Mouse (Mus musculus) kidney, embryonic 16.5 days (tissue): Measurements from ENCODE around the gene Sgms1. TPM values are rescaled to one million over a fixed set of nuclear protein-coding genes. Genes with fewer than 3 reads are reported as not detected.

ENCODE experiments used
- ATAC-seq: fragments of 200-750 bp; cut with Nextera tagmentation; 2 replicates; pipeline ENCODE4 v1.8.0; 2017; ENCODE audit warnings: moderate TSS enrichment; ENCODE audit not compliant: low FRiP score, low TSS enrichment
- H3K27ac ChIP-seq: fragments of 300-500 bp; sonication (generic); 2 replicates; pipeline ENCODE4 v1.5.1; 2014; ENCODE audit warnings: low read length
- H3K27me3 ChIP-seq: fragments of 300-500 bp; sonication (generic); 2 replicates; pipeline ENCODE4 v1.6.1; 2014; ENCODE audit warnings: low read length, control low read depth, mixed read lengths; ENCODE audit not compliant: insufficient read depth
- H3K36me3 ChIP-seq: fragments of 300-500 bp; sonication (generic); 2 replicates; pipeline ENCODE4 v1.6.1; 2014; ENCODE audit warnings: low read length, control low read depth, mixed read lengths; ENCODE audit not compliant: insufficient read depth
- H3K4me1 ChIP-seq: fragments of 300-500 bp; sonication (generic); 2 replicates; pipeline ENCODE4 v1.6.1; 2014; ENCODE audit warnings: low read length, control low read depth, mixed read lengths; ENCODE audit not compliant: insufficient read depth
- H3K4me2 ChIP-seq: fragments of 300-500 bp; sonication (generic); replicated peaks from 2 replicates; pipeline ENCODE4 v1.6.1; 2014; ENCODE audit warnings: low read depth, low read length
- H3K4me3 ChIP-seq: fragments of 300-500 bp; sonication (generic); 2 replicates; pipeline ENCODE4 v1.5.1; 2014; ENCODE audit warnings: mild to moderate bottlenecking, low read length
- H3K9ac ChIP-seq: fragments of 300-500 bp; sonication (generic); replicated peaks from 2 replicates; pipeline ENCODE4 v1.6.1; 2014; ENCODE audit warnings: low read length
- H3K9me3 ChIP-seq: fragments of 300-500 bp; sonication (generic); 2 replicates; pipeline ENCODE4 v1.6.1; 2016; ENCODE audit warnings: low read length, control low read depth
- WGBS: fragments of 180-500 bp; shearing (Covaris S2); extraction: QIAGEN DNeasy Blood & Tissue Kit; methylation state at CpG from one replicate; pipeline ENCODE4 v1.1.7; 2014; 5-methylcytosine and 5-hydroxymethylcytosine counted together
- polyA plus RNA-seq: library from polyadenylated mRNA; unstranded; fragments of >200 nt; fragmentation: Nextera tagmentation; extraction: Ambion mirVana; gene quantifications from 2 replicates; pipeline ENCODE4 v1.2.1, GENCODE M21; 2015

The Sgms1 gene
- polyA plus RNA-seq, 1 experiment from 2014 or later, result 65.5 TPM

DNA sequence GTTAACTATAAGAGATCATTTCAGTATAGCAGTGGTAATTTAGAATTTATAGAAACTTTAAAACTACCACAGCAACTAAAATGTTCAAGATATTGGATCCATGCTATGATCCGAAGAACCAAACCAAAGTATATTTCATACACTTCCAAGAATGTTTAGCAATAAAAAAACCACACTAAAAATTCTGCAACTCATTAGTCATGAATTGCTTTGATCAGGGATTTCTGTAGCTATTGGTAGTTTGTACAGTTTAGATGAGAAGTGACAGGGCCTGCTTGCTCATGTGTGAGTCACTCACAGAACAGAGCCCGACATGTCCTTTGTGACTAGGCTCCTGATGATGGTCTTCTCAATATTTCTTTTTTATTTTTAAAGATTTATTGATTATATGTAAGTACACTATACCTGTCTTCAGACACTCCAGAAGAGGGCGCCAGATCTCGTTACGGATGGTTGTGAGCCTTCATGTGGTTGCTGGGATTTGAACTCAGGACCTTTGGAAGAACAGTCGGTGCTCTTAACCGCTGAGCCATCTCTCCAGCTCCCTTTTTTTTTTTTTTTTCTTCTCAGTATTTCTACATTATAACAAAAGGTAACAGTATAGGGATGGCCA is 190.9 kb downstream of the Sgms1 start:
- H3K4me1 ChIP-seq, result peaks cover 13% of the 10 kb centered on the region
- ATAC-seq, result no peak
- WGBS, result 95% methylated on average over 7 of the region's 7 CpGs

GRCm38 (mm10) chr19:32196976-32197819 is 192.3 kb downstream of the Sgms1 start:
- WGBS, result 70% methylated on average over 15 of the region's 15 CpGs

More for the DNA sequence above, 190.9 kb downstream of the Sgms1 start:
- Histone ChIP-seq H3K9me3 (no peaks in the 10 kb centered on the region), H3K4me3 (no peak overlapping the region), H3K27ac (no peak overlapping the region), H3K27me3 (no peaks in the 10 kb centered on the region), H3K36me3 (no peaks in the 10 kb centered on the region), H3K4me2 (no peak overlapping the region), H3K9ac (no peak overlapping the region)

GRCm38 (mm10) chr19:32196222-32196621 is 193.3 kb downstream of the Sgms1 start:
- H3K27me3 ChIP-seq, result no peaks in the 10 kb centered on the region
- H3K36me3 ChIP-seq, result 0 out of 2 replicates have a peak, but pooled peaks cover 5% of the 10 kb centered on the region
- H3K4me2 ChIP-seq, result no peak overlapping the region
- WGBS, result 60% methylated on average over 5 of the region's 5 CpGs
- H3K4me1 ChIP-seq, result peaks cover 4% of the 10 kb centered on the region; the same call in 1 of the 2 replicates
- no peak overlapping the region for H3K27ac ChIP-seq
- no peaks in the 10 kb centered on the region for H3K9me3 ChIP-seq
- no peak overlapping the region for H3K9ac ChIP-seq
- no peak for ATAC-seq
- no peak overlapping the region for H3K4me3 ChIP-seq

More at GRCm38 (mm10) chr19:32196976-32197819, 192.3 kb downstream of the Sgms1 start:
- Histone ChIP-seq H3K4me2 (no peak overlapping the region), H3K27me3 (no peaks in the 10 kb centered on the region), H3K9me3 (no peaks in the 10 kb centered on the region), H3K4me3 (no peak overlapping the region), H3K9ac (no peak overlapping the region), H3K36me3 (0 out of 2 replicates have a peak, but pooled peaks cover 5% of the 10 kb centered on the region), H3K27ac (no peak overlapping the region), H3K4me1 (peaks cover 7% of the 10 kb centered on the region)
- no peak for ATAC-seq

- Histone ChIP-seq H3K9ac (no peak overlapping the region), H3K4me1 (peaks cover 10% of the 10 kb centered on the region; the same call in 1 of the 2 replicates), H3K27me3 (no peaks in the 10 kb centered on the region), H3K4me2 (no peak overlapping the region), H3K27ac (no peak overlapping the region), H3K4me3 (no peak overlapping the region), H3K36me3 (0 out of 2 replicates have a peak, but pooled peaks cover 5% of the 10 kb centered on the region), H3K9me3 (no peaks in the 10 kb centered on the region)
- 22% methylated on average over 1 of the region's 1 CpGs for WGBS
- no peak for ATAC-seq
Observed at GRCm38 (mm10) chr19:32194863-32195262, 194.7 kb downstream of the Sgms1 start.

- peaks cover 17% of the 10 kb centered on the region for H3K4me1 ChIP-seq
- no peaks in the 10 kb centered on the region for H3K9me3 ChIP-seq
- no peak overlapping the region for H3K9ac ChIP-seq
- ATAC-seq, result no peak
- WGBS, result 91% methylated on average over 3 of the region's 3 CpGs
- no peak overlapping the region for H3K4me2 ChIP-seq
- H3K4me3 ChIP-seq, result no peak overlapping the region
- no peaks in the 10 kb centered on the region for H3K27me3 ChIP-seq
- no peak overlapping the region for H3K27ac ChIP-seq
- 0 out of 2 replicates have a peak, but pooled peaks cover 5% of the 10 kb centered on the region for H3K36me3 ChIP-seq
Observed at GRCm38 (mm10) chr19:32194074-32194473, 195.4 kb downstream of the Sgms1 start.

- H3K4me3 ChIP-seq, result no peak overlapping the region
- H3K27ac ChIP-seq, result no peak overlapping the region
- no peaks in the 10 kb centered on the region for H3K27me3 ChIP-seq
- H3K4me2 ChIP-seq, result no peak overlapping the region
- 86% methylated on average over 3 of the region's 3 CpGs for WGBS
- no peak overlapping the region for H3K9ac ChIP-seq
- H3K36me3 ChIP-seq, result 0 out of 2 replicates have a peak, but pooled peaks cover 5% of the 10 kb centered on the region
- no peak for ATAC-seq
- peaks cover 37% of the 10 kb centered on the region for H3K4me1 ChIP-seq
- no peaks in the 10 kb centered on the region for H3K9me3 ChIP-seq
Observed at GRCm38 (mm10) chr19:32191596-32191995, 197.9 kb downstream of the Sgms1 start.

DNA sequence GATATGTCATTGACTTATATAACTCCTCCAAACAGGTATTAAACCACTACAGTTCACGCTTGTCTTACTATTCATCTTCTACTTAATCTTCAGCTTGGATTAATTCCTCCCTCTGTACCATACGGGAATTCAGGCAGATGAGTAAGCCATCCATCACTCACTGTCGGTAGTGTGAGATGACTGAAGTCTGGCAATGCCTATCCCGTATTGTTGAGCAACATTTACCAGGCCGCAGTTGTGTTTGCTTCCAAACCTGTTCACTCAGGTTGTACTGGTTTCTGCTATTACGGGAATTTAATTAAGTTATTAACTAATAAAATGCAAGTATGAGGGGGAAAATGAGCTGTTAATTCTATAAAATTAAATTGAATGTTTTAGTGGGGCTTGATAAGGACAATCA is 199.6 kb downstream of the Sgms1 start:
- Histone ChIP-seq H3K27ac (no peak overlapping the region), H3K9ac (no peak overlapping the region), H3K36me3 (0 out of 2 replicates have a peak, but pooled peaks cover 5% of the 10 kb centered on the region), H3K4me3 (no peak overlapping the region), H3K4me1 (peaks cover 41% of the 10 kb centered on the region), H3K27me3 (no peaks in the 10 kb centered on the region), H3K4me2 (no peak overlapping the region), H3K9me3 (no peaks in the 10 kb centered on the region)
- 85% methylated on average over 6 of the region's 6 CpGs for WGBS
- ATAC-seq, result no peak

DNA sequence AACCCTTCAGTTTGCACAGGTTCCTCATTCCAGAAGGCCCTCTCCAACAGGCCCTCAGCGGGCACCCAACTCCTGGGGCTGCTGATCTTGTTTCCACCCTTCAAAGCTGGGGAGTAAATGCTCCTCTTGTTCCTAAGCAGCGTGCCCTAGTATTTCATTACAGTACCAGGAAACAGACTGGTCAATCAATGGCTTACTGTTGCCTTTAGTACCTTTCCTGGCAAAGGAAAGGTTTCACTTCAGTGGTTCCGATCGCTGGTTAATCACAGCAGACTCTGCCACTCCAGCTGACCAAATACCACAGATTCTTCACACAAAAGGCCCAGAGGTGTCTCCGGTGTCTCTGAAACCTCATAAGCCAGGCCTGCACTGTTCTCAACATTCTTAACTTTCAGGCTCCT is 200.5 kb downstream of the Sgms1 start:
- Histone ChIP-seq H3K4me2 (no peak overlapping the region), H3K27ac (peak overlapping the region; percentile 84), H3K27me3 (no peaks in the 10 kb centered on the region), H3K4me1 (peaks cover 41% of the 10 kb centered on the region), H3K36me3 (0 out of 2 replicates have a peak, but pooled peaks cover 5% of the 10 kb centered on the region), H3K4me3 (no peak overlapping the region), H3K9ac (0 out of 2 replicates have a peak overlapping the region, but pooled peaks have one; percentile 19), H3K9me3 (no peaks in the 10 kb centered on the region)
- peak; percentile 72 for ATAC-seq
- 37% methylated on average over 5 of the region's 5 CpGs for WGBS

- H3K4me3 ChIP-seq, result no peak overlapping the region
Observed at GRCm38 (mm10) chr19:32186594-32187092, 202.9 kb downstream of the Sgms1 start.

More at GRCm38 (mm10) chr19:32186594-32187092, 202.9 kb downstream of the Sgms1 start:
- Histone ChIP-seq H3K9me3 (no peaks in the 10 kb centered on the region), H3K36me3 (no peaks in the 10 kb centered on the region), H3K4me2 (no peak overlapping the region), H3K27me3 (no peaks in the 10 kb centered on the region), H3K4me1 (peaks cover 50% of the 10 kb centered on the region), H3K9ac (no peak overlapping the region), H3K27ac (peak overlapping the region; percentile 50)
- 58% methylated on average over 8 of the region's 8 CpGs for WGBS
- ATAC-seq, result no peak
